Mouse (Mus musculus) erythroblast, embryonic 14.5 days (primary cell): ENCODE measurements around the gene Serpina16.

Source experiments
- GATA1 ChIP-seq: IDR thresholded peaks from 2 replicates; pipeline ENCODE4 v1.6.1; 2012; ENCODE audit warnings: low read length, inconsistent platforms, mixed read lengths
- TAL1 ChIP-seq: IDR thresholded peaks from 3 replicates; pipeline ENCODE4 v1.6.1; 2012; ENCODE audit warnings: low read length, inconsistent platforms, mixed read lengths

- no peak for TF ChIP-seq GATA1
- TF ChIP-seq TAL1 = no peak
These were observed 35.6 kb upstream of the Serpina16 start for GRCm38 (mm10) chr12:103711537-103711936.
